Mouse (Mus musculus) neural tube, embryonic 11.5 days (tissue): ENCODE measurements around the gene Cym. TPM values are rescaled to one million over a fixed set of nuclear protein-coding genes. Genes with fewer than 3 reads are reported as not detected.

ENCODE experiments used
- ATAC-seq: fragments of 200-750 bp; cut with Nextera tagmentation; 2 replicates; pipeline ENCODE4 v1.8.0; 2017; ENCODE audit warnings: moderate number of reproducible peaks, mild to moderate bottlenecking, moderate TSS enrichment, moderate library complexity; ENCODE audit not compliant: insufficient read depth, low FRiP score, low TSS enrichment
- DNase-seq: peaks from one replicate; pipeline ENCODE4 v3.0.0-alpha.2; 2015; ENCODE audit warnings: low spot score
- H3K27ac ChIP-seq: fragments of 300-500 bp; sonication (generic); 2 replicates; pipeline ENCODE4 v1.5.1; 2014; ENCODE audit warnings: low read depth, mild to moderate bottlenecking, low read length
- H3K27me3 ChIP-seq: fragments of 300-500 bp; sonication (generic); 2 replicates; pipeline ENCODE4 v1.6.1; 2014; ENCODE audit warnings: mild to moderate bottlenecking, low read length, mixed read lengths; ENCODE audit not compliant: control insufficient read depth, insufficient read depth
- H3K36me3 ChIP-seq: fragments of 300-500 bp; sonication (generic); 2 replicates; pipeline ENCODE4 v1.6.1; 2014; ENCODE audit warnings: mild to moderate bottlenecking, low read length, moderate library complexity, mixed read lengths; ENCODE audit not compliant: control insufficient read depth, insufficient read depth
- H3K4me1 ChIP-seq: fragments of 300-500 bp; sonication (generic); 2 replicates; pipeline ENCODE4 v1.6.1; 2014; ENCODE audit warnings: low read length, mixed read lengths; ENCODE audit not compliant: control insufficient read depth, insufficient read depth
- H3K4me2 ChIP-seq: fragments of 300-500 bp; sonication (generic); 2 replicates; pipeline ENCODE4 v1.6.1; 2014; ENCODE audit warnings: low read depth, mild to moderate bottlenecking, moderate library complexity
- H3K4me3 ChIP-seq: fragments of 300-500 bp; sonication (generic); 2 replicates; pipeline ENCODE4 v1.5.1; 2014; ENCODE audit warnings: low read depth, low read length
- H3K9ac ChIP-seq: fragments of 300-500 bp; sonication (generic); 2 replicates; pipeline ENCODE4 v1.6.1; 2014; ENCODE audit warnings: mild to moderate bottlenecking, low read length
- H3K9me3 ChIP-seq: fragments of 300-500 bp; sonication (generic); 2 replicates; pipeline ENCODE4 v1.6.1; 2016; ENCODE audit warnings: low read length; ENCODE audit not compliant: control insufficient read depth
- WGBS: fragments of 180-500 bp; shearing (Covaris S2); extraction: QIAGEN DNeasy Blood & Tissue Kit; methylation state at CpG from one replicate; pipeline ENCODE4 v1.1.7; 2014; 5-methylcytosine and 5-hydroxymethylcytosine counted together
- polyA plus RNA-seq: library from polyadenylated mRNA; unstranded; fragments of >200 nt; fragmentation: Nextera tagmentation; extraction: Ambion mirVana; gene quantifications from 2 replicates; pipeline ENCODE4 v1.2.1, GENCODE M21; 2014

Cym gene
- polyA plus RNA-seq, 1 experiment from 2014 or later = not detected

GRCm38 (mm10) chr3:107250320-107250719, 28.8 kb upstream of the Cym start:
- H3K36me3 ChIP-seq = no peaks in the 10 kb centered on the region
- no peak for ATAC-seq
- H3K9me3 ChIP-seq = no peaks in the 10 kb centered on the region
- no peak overlapping the region for H3K27ac ChIP-seq
- no peak for DNase-seq
- no peak overlapping the region for H3K4me2 ChIP-seq
- no peaks in the 10 kb centered on the region for H3K27me3 ChIP-seq
- WGBS = 61% methylated on average over 2 of the region's 2 CpGs
- H3K9ac ChIP-seq = no peak overlapping the region
- no peak overlapping the region for H3K4me3 ChIP-seq
- H3K4me1 ChIP-seq = no peaks in the 10 kb centered on the region

- H3K27me3 ChIP-seq = no peaks in the 10 kb centered on the region
- WGBS = 63% methylated on average over 3 of the region's 3 CpGs
- H3K4me2 ChIP-seq = no peak overlapping the region
- H3K4me1 ChIP-seq = no peaks in the 10 kb centered on the region
- no peaks in the 10 kb centered on the region for H3K36me3 ChIP-seq
- no peak overlapping the region for H3K27ac ChIP-seq
- H3K9me3 ChIP-seq = no peaks in the 10 kb centered on the region
- DNase-seq (no peak), ATAC-seq (no peak)
- H3K9ac ChIP-seq = no peak overlapping the region
- no peak overlapping the region for H3K4me3 ChIP-seq
These were observed 27.5 kb upstream of the Cym start for GRCm38 (mm10) chr3:107249042-107249441.

GRCm38 (mm10) chr3:107246876-107247275, 25.3 kb upstream of the Cym start:
- Histone ChIP-seq H3K27ac (no peak overlapping the region), H3K4me3 (no peak overlapping the region), H3K36me3 (no peaks in the 10 kb centered on the region), H3K9me3 (no peaks in the 10 kb centered on the region), H3K4me1 (no peaks in the 10 kb centered on the region), H3K9ac (no peak overlapping the region), H3K27me3 (no peaks in the 10 kb centered on the region), H3K4me2 (no peak overlapping the region)
- ATAC-seq (no peak), DNase-seq (no peak)
- WGBS = 80% methylated on average over 6 of the region's 6 CpGs

- no peaks in the 10 kb centered on the region for H3K4me1 ChIP-seq
- ATAC-seq (no peak), DNase-seq (no peak)
- H3K9ac ChIP-seq = no peak overlapping the region
- WGBS = 57% methylated on average over 14 of the region's 14 CpGs
- no peak overlapping the region for H3K27ac ChIP-seq
- H3K4me2 ChIP-seq = no peak overlapping the region
- no peaks in the 10 kb centered on the region for H3K9me3 ChIP-seq
- H3K27me3 ChIP-seq = no peaks in the 10 kb centered on the region
- no peaks in the 10 kb centered on the region for H3K36me3 ChIP-seq
- H3K4me3 ChIP-seq = no peak overlapping the region
These were observed 20.0 kb upstream of the Cym start for GRCm38 (mm10) chr3:107241389-107242094.

GRCm38 (mm10) chr3:107239607-107240006, 18.1 kb upstream of the Cym start, which contains the start of gene Prok1:
Gene Prok1 (minus strand): TSS chr3:107239707.
- H3K9me3 ChIP-seq = no peaks in the 10 kb centered on the region
- DNase-seq = no peak
- no peak within 1 kb of the TSS for H3K4me2 ChIP-seq
- H3K27ac ChIP-seq = no peak within 1 kb of the TSS
- H3K4me1 ChIP-seq = no peaks in the 10 kb centered on the region
- no peak within 1 kb of the TSS for H3K4me3 ChIP-seq
- 92% methylated on average over 9 of the region's 9 CpGs for WGBS
- no peak for ATAC-seq
- H3K36me3 ChIP-seq = no peaks in the 10 kb centered on the region
- H3K27me3 ChIP-seq = no peaks in the 10 kb centered on the region
- no peak within 1 kb of the TSS for H3K9ac ChIP-seq

GRCm38 (mm10) chr3:107238471-107238980, 17.0 kb upstream of the Cym start:
- no peak for DNase-seq

GRCm38 (mm10) chr3:107238051-107238450, 16.5 kb upstream of the Cym start:
- Histone ChIP-seq H3K4me1 (no peaks in the 10 kb centered on the region), H3K9ac (no peak overlapping the region), H3K4me2 (no peak overlapping the region), H3K27ac (no peak overlapping the region), H3K36me3 (no peaks in the 10 kb centered on the region), H3K27me3 (no peaks in the 10 kb centered on the region), H3K9me3 (no peaks in the 10 kb centered on the region), H3K4me3 (no peak overlapping the region)
- DNase-seq (no peak), ATAC-seq (no peak)
- WGBS = 48% methylated on average over 2 of the region's 2 CpGs

More at GRCm38 (mm10) chr3:107238471-107238980, 17.0 kb upstream of the Cym start:
- Histone ChIP-seq H3K27ac (no peak overlapping the region), H3K9me3 (no peaks in the 10 kb centered on the region), H3K36me3 (no peaks in the 10 kb centered on the region), H3K4me2 (no peak overlapping the region), H3K4me1 (no peaks in the 10 kb centered on the region), H3K9ac (no peak overlapping the region), H3K27me3 (no peaks in the 10 kb centered on the region), H3K4me3 (no peak overlapping the region)
- 83% methylated on average over 8 of the region's 8 CpGs for WGBS
- no peak for ATAC-seq

GRCm38 (mm10) chr3:107233945-107234344, 12.4 kb upstream of the Cym start:
- Histone ChIP-seq H3K27ac (no peak overlapping the region), H3K4me2 (no peak overlapping the region), H3K27me3 (no peaks in the 10 kb centered on the region), H3K36me3 (no peaks in the 10 kb centered on the region), H3K4me3 (no peak overlapping the region), H3K9ac (no peak overlapping the region), H3K9me3 (no peaks in the 10 kb centered on the region), H3K4me1 (no peaks in the 10 kb centered on the region; the same call in 1 of the 2 replicates)
- ATAC-seq = peak; percentile 17; the same call in 1 of the 2 replicates
- no peak for DNase-seq
- WGBS = 29% methylated on average over 2 of the region's 2 CpGs

GRCm38 (mm10) chr3:107233351-107233813, 11.8 kb upstream of the Cym start:
- no peaks in the 10 kb centered on the region for H3K9me3 ChIP-seq
- H3K36me3 ChIP-seq = no peaks in the 10 kb centered on the region
- no peak overlapping the region for H3K4me2 ChIP-seq
- DNase-seq (peak; percentile 86), ATAC-seq (peak; percentile 18)
- no peak overlapping the region for H3K27ac ChIP-seq
- H3K4me3 ChIP-seq = no peak overlapping the region
- no peaks in the 10 kb centered on the region; the same call in 1 of the 2 replicates for H3K4me1 ChIP-seq
- WGBS = 7% methylated on average over 11 of the region's 11 CpGs
- no peaks in the 10 kb centered on the region for H3K27me3 ChIP-seq
- no peak overlapping the region for H3K9ac ChIP-seq
